Mouse (Mus musculus): ENCODE measurements around the gene Myh9.
"Not testable (repeated sequence)": the region's sequence is repeated elsewhere in the genome, so short reads cannot be mapped to it uniquely, and the experiment has no call there.

The Myh9 gene

GRCm38 (mm10) chr15:77843494-77844041, 1.6 kb upstream of the Myh9 start:
- not testable (repeated sequence) for DNase-seq (ENCODE audit: low read depth, low spot score)

GRCm38 (mm10) chr15:77843046-77843445, 1.1 kb upstream of the Myh9 start:
- no peak for DNase-seq (ENCODE audit: low read depth, low spot score)

DNA sequence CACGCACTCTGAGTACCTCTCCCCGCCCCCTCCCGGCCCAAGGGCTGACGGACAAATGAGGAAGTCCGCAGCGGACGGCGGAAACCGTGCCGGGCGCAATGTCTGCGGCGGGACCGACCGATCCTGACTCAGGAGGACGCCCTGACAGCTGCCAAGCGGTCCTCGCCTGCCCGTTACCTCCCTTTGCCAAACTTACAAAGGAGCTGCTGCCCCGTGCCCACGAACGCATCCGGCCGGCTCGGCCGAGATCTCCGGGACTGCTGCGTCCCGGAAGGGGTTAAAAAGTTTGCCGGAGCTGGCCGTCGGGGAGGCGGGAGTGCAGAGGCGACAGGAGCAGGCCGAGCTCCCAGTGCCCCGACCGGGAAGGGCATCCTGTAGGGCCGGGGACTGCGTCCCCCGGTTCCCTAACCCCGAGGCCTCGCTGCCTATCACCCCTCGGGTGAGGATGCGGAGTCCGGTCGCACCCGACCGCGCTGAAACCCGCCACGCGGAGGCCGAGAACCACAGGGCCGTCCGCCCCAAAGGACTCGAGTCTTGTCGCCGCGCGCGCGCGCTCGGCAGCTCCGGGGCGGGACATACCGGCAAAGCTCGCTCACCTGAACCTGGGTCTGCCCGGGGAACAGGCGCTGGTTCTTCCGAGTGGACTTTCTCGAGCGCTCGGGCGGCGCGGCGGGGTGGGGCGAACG, 471 bp downstream of the Myh9 start:
- peak; percentile 81 for DNase-seq (ENCODE audit: low read depth, low spot score)

DNA sequence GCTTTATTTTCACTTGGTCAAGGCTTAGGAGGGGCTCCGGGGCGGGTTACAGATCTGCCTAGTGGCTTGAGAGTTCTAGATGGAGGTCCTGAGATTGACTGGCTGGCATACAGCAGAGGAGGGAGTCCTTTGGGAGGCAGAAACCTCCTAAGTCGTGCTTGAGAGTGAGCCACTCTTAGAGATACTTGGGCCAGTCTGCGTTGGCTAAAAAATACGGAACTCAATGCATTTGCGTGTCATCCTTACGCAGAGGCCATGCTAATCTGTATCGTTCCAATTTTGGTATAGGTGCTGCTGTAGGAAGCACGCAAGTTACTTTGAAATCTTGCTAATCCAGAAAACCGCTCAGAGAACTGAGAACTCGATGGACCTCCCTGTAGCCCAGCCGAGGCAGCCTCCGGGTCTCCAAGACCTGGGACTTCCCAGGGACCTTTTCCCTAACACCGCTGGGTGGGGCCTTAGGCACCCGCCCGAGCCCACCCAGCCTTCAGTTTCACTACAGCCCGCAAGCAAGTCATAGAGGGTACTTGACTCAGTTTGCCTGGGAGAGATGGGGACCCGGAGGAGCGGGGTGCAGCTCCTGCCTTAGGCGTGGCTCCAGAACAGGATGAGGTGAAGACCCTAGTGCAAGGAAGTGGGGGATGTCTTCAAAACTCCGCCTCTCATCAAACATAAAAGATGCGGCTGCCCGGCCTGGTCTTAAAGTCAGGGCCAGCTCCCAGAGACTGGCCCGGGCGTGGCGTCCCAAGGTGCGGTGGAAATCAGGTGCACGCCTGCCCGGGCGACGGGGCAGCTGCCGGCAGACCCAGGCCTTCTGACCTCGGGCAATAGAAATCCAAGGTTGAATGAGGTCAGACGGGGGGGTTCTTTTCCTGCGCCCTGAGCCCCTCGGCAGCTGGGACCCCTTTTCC, 1.3 kb downstream of the Myh9 start:
- no peak for DNase-seq (ENCODE audit: low read depth, low spot score)

DNA sequence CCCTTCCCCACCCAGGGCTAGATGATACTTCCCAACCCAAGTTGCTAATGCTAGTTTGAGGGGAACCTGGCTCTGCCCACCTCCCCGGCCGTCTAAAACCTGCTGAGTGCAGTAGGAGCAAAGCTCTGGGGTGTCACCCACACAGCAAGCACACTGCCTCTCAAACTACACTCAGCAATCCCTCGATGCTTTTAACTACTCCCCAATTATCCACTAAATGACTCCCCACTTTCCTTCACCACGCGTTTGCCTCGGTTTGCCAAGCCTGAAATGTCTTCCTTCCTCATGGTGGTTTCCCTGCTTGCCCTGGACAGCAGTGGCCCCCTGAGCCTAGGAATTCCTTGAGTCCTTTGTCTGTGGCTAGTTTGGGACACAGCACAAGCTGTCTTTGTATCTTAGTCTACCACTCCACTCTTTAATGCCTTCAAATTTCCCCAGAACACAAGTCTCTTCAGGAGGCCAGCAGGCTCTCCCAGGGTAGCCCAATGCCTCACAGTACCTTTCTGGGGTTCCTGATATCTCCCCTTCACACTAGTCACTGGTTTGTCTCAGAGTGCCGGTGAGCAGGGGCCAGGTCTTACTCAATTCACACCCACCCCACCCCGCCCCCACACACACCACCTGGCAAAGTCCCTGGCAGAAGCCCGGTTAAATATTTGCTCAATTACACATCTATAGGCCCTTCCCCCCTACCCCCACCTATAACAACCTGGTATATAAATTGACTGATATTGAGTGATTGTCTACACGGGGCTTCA, 2.3 kb downstream of the Myh9 start:
- no peak for DNase-seq (ENCODE audit: low read depth, low spot score)

DNA sequence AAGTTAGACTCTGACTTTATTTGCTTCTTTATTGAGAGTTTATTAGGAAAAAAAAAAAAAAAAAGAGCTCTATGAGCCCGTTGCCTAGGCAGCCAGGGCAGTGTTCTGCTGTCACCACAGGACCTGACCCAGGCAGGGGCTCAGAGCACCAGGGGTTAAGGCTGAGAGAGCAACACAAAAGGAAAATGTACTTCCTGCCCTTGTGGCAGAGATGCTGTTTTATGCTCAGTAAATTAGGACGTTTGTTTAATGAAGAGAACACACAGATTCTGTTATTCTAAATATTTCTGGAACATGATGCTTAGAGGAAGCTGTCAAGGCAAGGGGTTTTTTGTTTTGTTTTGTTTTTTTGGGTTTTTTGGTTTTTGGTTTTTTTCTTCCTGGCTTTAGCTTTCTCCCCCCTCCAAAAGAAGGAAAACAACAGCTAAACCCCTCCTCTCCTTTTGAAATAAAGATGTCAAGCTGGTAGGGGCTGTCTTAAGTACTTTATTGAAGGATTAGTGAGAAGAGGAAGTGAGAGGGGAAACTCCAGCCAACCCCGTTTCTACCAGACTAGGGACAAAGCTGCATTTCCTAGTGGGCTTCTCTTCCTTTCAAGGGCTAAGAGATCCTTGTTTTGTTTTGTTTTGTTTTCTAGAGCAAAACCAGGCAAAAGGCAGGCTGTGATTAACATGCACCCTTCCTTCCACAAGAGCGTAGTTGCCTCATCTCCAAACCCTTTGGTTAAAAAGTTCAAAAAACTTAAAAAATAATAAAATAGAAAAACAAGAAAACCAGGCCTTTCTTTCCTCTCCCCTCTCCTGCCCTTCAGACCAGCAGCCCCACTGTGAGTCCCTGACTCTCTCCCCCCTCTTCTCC, 3.2 kb downstream of the Myh9 start:
- DNase-seq (ENCODE audit: low read depth, low spot score) = no peak

GRCm38 (mm10) chr15:77837444-77838117, 4.4 kb downstream of the Myh9 start:
- no peak for DNase-seq (ENCODE audit: low read depth, low spot score)

GRCm38 (mm10) chr15:77836692-77837443, 5.1 kb downstream of the Myh9 start:
- DNase-seq (ENCODE audit: low read depth, low spot score) = no peak

- DNase-seq (ENCODE audit: low read depth, low spot score) = no peak
Measured at GRCm38 (mm10) chr15:77835930-77836653, 5.9 kb downstream of the Myh9 start.

GRCm38 (mm10) chr15:77834336-77835268, 7.4 kb downstream of the Myh9 start:
- no peak for DNase-seq (ENCODE audit: low read depth, low spot score)

GRCm38 (mm10) chr15:77833731-77834130, 8.2 kb downstream of the Myh9 start:
- DNase-seq (ENCODE audit: low read depth, low spot score) = no peak

- DNase-seq (ENCODE audit: low read depth, low spot score) = no peak
Measured at GRCm38 (mm10) chr15:77833083-77833482, 8.9 kb downstream of the Myh9 start.

DNA sequence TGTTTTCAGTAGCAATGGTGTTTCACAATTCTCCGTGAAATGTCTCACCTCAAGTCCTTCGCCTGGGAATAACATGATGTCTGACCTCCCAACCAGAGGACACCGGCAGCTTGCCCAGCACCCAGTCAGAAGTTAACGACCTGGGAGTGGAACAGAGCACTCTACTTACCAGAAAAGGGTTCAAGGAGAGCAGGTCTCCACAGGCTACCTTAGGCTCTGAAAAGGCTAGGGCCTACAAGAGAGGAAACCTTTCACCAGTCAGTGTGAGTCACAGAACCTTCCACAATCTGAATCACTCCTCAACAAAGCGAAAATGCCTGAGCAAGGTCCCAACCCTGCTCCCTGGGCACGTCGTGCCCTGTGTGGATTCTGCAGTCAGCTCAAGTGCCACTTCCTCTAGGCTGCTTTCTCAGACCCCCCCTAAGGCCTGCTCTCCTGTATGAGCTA, 9.5 kb downstream of the Myh9 start:
- DNase-seq (ENCODE audit: low read depth, low spot score) = no peak

DNA sequence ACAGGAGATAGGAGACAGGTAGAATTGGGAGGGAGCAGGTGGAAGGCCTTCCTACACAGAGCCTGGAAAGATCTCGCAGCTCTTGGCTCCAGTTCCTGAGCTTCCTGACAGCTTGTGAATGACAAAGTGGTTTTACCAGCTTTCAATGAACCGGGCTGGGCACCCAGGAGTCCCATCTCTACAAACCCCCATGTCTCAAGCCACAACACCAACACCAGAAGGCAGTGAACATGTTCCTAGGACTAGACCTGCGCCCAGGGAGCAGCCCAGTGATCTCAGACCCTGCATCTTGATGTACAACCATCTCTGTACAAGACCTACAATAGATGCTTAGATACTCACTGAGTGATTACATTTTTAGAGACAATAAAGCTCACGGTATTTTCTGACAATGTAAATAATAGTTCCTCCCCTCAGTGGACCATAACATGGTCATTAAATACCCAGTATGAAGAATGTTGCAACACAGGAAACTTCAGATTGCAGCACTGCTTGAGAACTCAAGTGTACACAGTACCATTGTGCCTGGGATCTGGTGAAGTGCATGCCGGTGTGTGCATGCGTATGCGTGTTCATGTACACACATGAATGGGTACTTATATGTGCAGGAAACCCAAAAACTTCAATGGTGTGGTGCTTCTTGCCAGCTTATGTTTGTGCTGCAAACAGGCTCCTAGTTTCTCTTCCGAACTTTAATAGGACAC, 10.1 kb downstream of the Myh9 start:
- no peak for DNase-seq (ENCODE audit: low read depth, low spot score)

GRCm38 (mm10) chr15:77831138-77831579, 10.8 kb downstream of the Myh9 start:
- no peak for DNase-seq (ENCODE audit: low read depth, low spot score)

GRCm38 (mm10) chr15:77830481-77831137, 11.4 kb downstream of the Myh9 start:
- no peak for DNase-seq (ENCODE audit: low read depth, low spot score)
